Mouse (Mus musculus): ENCODE data around the gene Them5. TPM values are rescaled to one million over a fixed set of nuclear protein-coding genes. Genes with fewer than 3 reads are reported as not detected.

Them5 gene
- polyA plus RNA-seq, 1 experiment from 2014 or later: not detected

Other genes starting within 250 kb of the Them5 start
- not detected in 2 replicates for gene Gm10696, start 163.9 kb upstream of the Them5 start, polyA plus RNA-seq (2016; fragmentation: Nextera tagmentation; extraction: Ambion mirVana)
- gene Gm5286, start 145.4 kb upstream of the Them5 start, polyA plus RNA-seq (2016; fragmentation: Nextera tagmentation; extraction: Ambion mirVana): not detected in 2 replicates
- gene Gm4778, start 78.1 kb upstream of the Them5 start, polyA plus RNA-seq (2016; fragmentation: Nextera tagmentation; extraction: Ambion mirVana): not detected in 2 replicates
- 11.0 and 11.5 TPM in 2 replicates for gene Them4, start 32.0 kb upstream of the Them5 start, polyA plus RNA-seq (2016; fragmentation: Nextera tagmentation; extraction: Ambion mirVana)
- gene C2cd4d, start 20.3 kb downstream of the Them5 start, polyA plus RNA-seq (2016; fragmentation: Nextera tagmentation; extraction: Ambion mirVana): 0.66 and 0.90 TPM in 2 replicates
- gene Rorc, start 30.7 kb downstream of the Them5 start, polyA plus RNA-seq (2016; fragmentation: Nextera tagmentation; extraction: Ambion mirVana): 0.92 and 1.5 TPM in 2 replicates
- gene Lingo4, start 56.4 kb downstream of the Them5 start, polyA plus RNA-seq (2016; fragmentation: Nextera tagmentation; extraction: Ambion mirVana): not detected in 2 replicates
- 8.5 and 9.7 TPM in 2 replicates for gene Tdrkh, start 71.2 kb downstream of the Them5 start, polyA plus RNA-seq (2016; fragmentation: Nextera tagmentation; extraction: Ambion mirVana)
- 57.4 and 62.0 TPM in 2 replicates for gene Mrpl9, start 101.2 kb downstream of the Them5 start, polyA plus RNA-seq (2016; fragmentation: Nextera tagmentation; extraction: Ambion mirVana)
- gene Oaz3, start 101.8 kb downstream of the Them5 start, polyA plus RNA-seq (2016; fragmentation: Nextera tagmentation; extraction: Ambion mirVana): 0.57 TPM in 1 of 2 replicates, not detected in the other
- gene Celf3, start 136.2 kb downstream of the Them5 start, polyA plus RNA-seq (2016; fragmentation: Nextera tagmentation; extraction: Ambion mirVana): 1.1 and 1.7 TPM in 2 replicates
- gene Riiad1, start 138.2 kb downstream of the Them5 start, polyA plus RNA-seq (2016; fragmentation: Nextera tagmentation; extraction: Ambion mirVana): 5.3 and 5.7 TPM in 2 replicates
- gene Snx27, start 240.6 kb downstream of the Them5 start, polyA plus RNA-seq (2016; fragmentation: Nextera tagmentation; extraction: Ambion mirVana): 40.3 and 41.4 TPM in 2 replicates

Data from heart, embryonic 12.5 days (tissue).